ENCODE assay signal across 22 mouse cellular contexts in the genomic region with DNA sequence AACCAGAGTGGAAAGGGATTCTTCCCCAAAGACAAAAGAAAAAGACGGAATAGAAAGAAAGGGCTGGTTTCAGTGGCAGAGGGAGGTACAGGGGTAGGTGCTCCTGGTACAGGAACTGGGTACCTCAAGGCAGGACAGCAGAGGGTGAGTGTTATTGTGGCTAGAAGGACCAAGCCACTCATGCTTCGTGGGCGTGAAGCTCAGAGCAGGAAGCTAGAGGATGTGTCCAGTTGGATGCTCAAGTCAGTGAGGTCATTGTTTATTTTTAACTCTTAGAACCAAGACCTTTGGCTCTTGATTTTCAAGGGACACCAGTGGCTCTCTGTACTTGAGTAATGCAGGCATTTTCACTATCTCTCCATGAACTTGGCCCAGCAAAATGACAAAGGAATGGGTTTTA. TPM values are rescaled to one million over a fixed set of nuclear protein-coding genes. Genes with fewer than 3 reads are reported as not detected.
DNase-seq lines count a peak whose midpoint lies in the region; ATAC-seq and TF ChIP-seq lines count a peak whose summit lies in the region.
"Had no signal": no experiment of that assay in that cellular context is flagged by ENCODE, and none has a peak within 500 bp of the region (broad histone marks: within the 10 kb centered on the region; RNA-seq: fewer than 3 reads in every experiment).

No protein-coding gene starts in this region.

- 0 out of 2 replicates have a peak, but pooled peaks have one; percentile 10 for ATAC-seq in liver, postnatal 0 days
- ATAC-seq in liver, embryonic 12.5 days, result no peak
- ATAC-seq: intestine, embryonic 15.5 days; midbrain, embryonic 15.5 days; Patski had no signal

- no peak overlapping the region for H3K4me2 ChIP-seq in liver, postnatal 0 days (ENCODE audit: low read depth, low read length)
- no peak overlapping the region for H3K4me2 ChIP-seq in liver, embryonic 12.5 days
- peak overlapping the region; percentile 10 for H3K4me2 ChIP-seq in myocyte (ENCODE audit: low read depth)
- H3K4me2 ChIP-seq: embryonic facial prominence, embryonic 15.5 days; forebrain, embryonic 12.5 days; intestine, embryonic 15.5 days; limb, embryonic 15.5 days; midbrain, embryonic 15.5 days; neural tube, embryonic 12.5 days had no signal

- no peak for DNase-seq in liver, postnatal 0 days
- peak; percentile 64 for DNase-seq in 3T3-L1 (ENCODE audit: low read depth, low spot score)
- peak; percentile 35 for DNase-seq in brain, adult 2 months (ENCODE audit: low read depth, low spot score)
- DNase-seq in right cerebral cortex, adult 2 months (ENCODE audit: low spot score in 2 of 2), result no peak
- no peak for DNase-seq in spleen, postnatal 4 days (ENCODE audit: low spot score in 2 of 2)

- no peak overlapping the region for H3K4me3 ChIP-seq in liver, postnatal 0 days (ENCODE audit: low read depth, low read length)
- no peak overlapping the region for H3K4me3 ChIP-seq in liver, embryonic 12.5 days
- H3K4me3 ChIP-seq in myocyte, result no peak overlapping the region
- H3K4me3 ChIP-seq: embryonic facial prominence, embryonic 10.5 days; embryonic facial prominence, embryonic 15.5 days; forebrain, embryonic 12.5 days; intestine, embryonic 15.5 days; limb, embryonic 10.5 days; limb, embryonic 15.5 days; midbrain, embryonic 15.5 days; neural tube, embryonic 12.5 days had no signal

- no peaks in the 10 kb centered on the region for H3K36me3 ChIP-seq in liver, postnatal 0 days (replicated peaks; ENCODE audit: insufficient read depth, low read length)
- H3K36me3 ChIP-seq in liver, embryonic 12.5 days, result no peaks in the 10 kb centered on the region
- H3K36me3 ChIP-seq in myocyte (ENCODE audit: control insufficient read depth, insufficient read depth), result no peaks in the 10 kb centered on the region
- H3K36me3 ChIP-seq: embryonic facial prominence, embryonic 10.5 days; embryonic facial prominence, embryonic 15.5 days; forebrain, embryonic 12.5 days; intestine, embryonic 15.5 days; limb, embryonic 10.5 days; limb, embryonic 15.5 days; midbrain, embryonic 15.5 days; neural tube, embryonic 12.5 days had no signal

- H3K27ac ChIP-seq in liver, postnatal 0 days (ENCODE audit: low read depth), result no peak overlapping the region
- no peak overlapping the region for H3K27ac ChIP-seq in liver, embryonic 12.5 days
- H3K27ac ChIP-seq: embryonic facial prominence, embryonic 10.5 days; embryonic facial prominence, embryonic 15.5 days; forebrain, embryonic 12.5 days; intestine, embryonic 15.5 days; limb, embryonic 10.5 days; limb, embryonic 15.5 days; midbrain, embryonic 15.5 days; neural tube, embryonic 12.5 days; stomach, postnatal 0 days had no signal

- no peaks in the 10 kb centered on the region for H3K79me2 ChIP-seq in myocyte (ENCODE audit: control insufficient read depth, insufficient read depth)

- TF ChIP-seq POLR2A in myocyte (IDR thresholded peaks at IDR 0.05; ENCODE audit: insufficient read length, low read depth), result no peak

- H3K9ac ChIP-seq in liver, postnatal 0 days (replicated peaks), result no peak overlapping the region
- H3K9ac ChIP-seq in liver, embryonic 12.5 days, result no peak overlapping the region
- H3K9ac ChIP-seq: embryonic facial prominence, embryonic 15.5 days; forebrain, embryonic 12.5 days; forebrain, postnatal 0 days; intestine, embryonic 15.5 days; limb, embryonic 15.5 days; midbrain, embryonic 15.5 days; neural tube, embryonic 12.5 days had no signal

- WGBS in liver, postnatal 0 days (ENCODE audit: insufficient replicate concordance), result 46% methylated on average over 3 of the region's 3 CpGs
- 36% methylated on average over 3 of the region's 3 CpGs for WGBS in liver, embryonic 12.5 days (ENCODE audit: insufficient replicate concordance)

- no peaks in the 10 kb centered on the region for H3K27me3 ChIP-seq in liver, postnatal 0 days (ENCODE audit: insufficient read depth, low read length)
- no peaks in the 10 kb centered on the region for H3K27me3 ChIP-seq in liver, embryonic 12.5 days (replicated peaks)
- no peaks in the 10 kb centered on the region for H3K27me3 ChIP-seq in myocyte (ENCODE audit: control insufficient read depth, insufficient read depth, insufficient read length)
- H3K27me3 ChIP-seq: embryonic facial prominence, embryonic 15.5 days; forebrain, embryonic 12.5 days; intestine, embryonic 15.5 days; limb, embryonic 15.5 days; midbrain, embryonic 15.5 days; neural tube, embryonic 12.5 days; Patski had no signal

- no peaks in the 10 kb centered on the region for H3K9me3 ChIP-seq in liver, postnatal 0 days (ENCODE audit: low read length)
- no peaks in the 10 kb centered on the region for H3K9me3 ChIP-seq in liver, embryonic 12.5 days (replicated peaks)
- H3K9me3 ChIP-seq: embryonic facial prominence, embryonic 10.5 days; embryonic facial prominence, embryonic 15.5 days; forebrain, embryonic 12.5 days; intestine, embryonic 15.5 days; limb, embryonic 10.5 days; limb, embryonic 15.5 days; midbrain, embryonic 15.5 days; neural tube, embryonic 12.5 days had no signal

- H3K4me1 ChIP-seq in liver, postnatal 0 days (ENCODE audit: insufficient read depth), result 0 out of 2 replicates have a peak, but pooled peaks cover 2% of the 10 kb centered on the region
- no peaks in the 10 kb centered on the region for H3K4me1 ChIP-seq in liver, embryonic 12.5 days
- H3K4me1 ChIP-seq: embryonic facial prominence, embryonic 10.5 days; embryonic facial prominence, embryonic 15.5 days; forebrain, embryonic 12.5 days; intestine, embryonic 15.5 days; limb, embryonic 10.5 days; limb, embryonic 15.5 days; midbrain, embryonic 15.5 days; neural tube, embryonic 12.5 days had no signal

- no peak for TF ChIP-seq CTCF in liver, postnatal 0 days (IDR thresholded peaks at IDR 0.05; ENCODE audit: low read depth)

- TF ChIP-seq EP300 in liver, postnatal 0 days (IDR thresholded peaks at IDR 0.05; ENCODE audit: low read depth), result no peak

- H3ac ChIP-seq in myocyte (ENCODE audit: control insufficient read depth, insufficient read length), result no peak overlapping the region

TF ChIP-seq in myocyte, 11 proteins besides CTCF, POLR2A, EP300 and RAD21:
- TF ChIP-seq MYOD1 (IDR thresholded peaks at IDR 0.05; ENCODE audit: control insufficient read depth in 1 of 3, insufficient read length in 2 of 3, low read depth in 2 of 3) (peak in 1 of 3 experiments; percentile 3), TCF12 (IDR thresholded peaks at IDR 0.05; ENCODE audit: insufficient read depth, poor library complexity, severe bottlenecking) (no peak), TCF3 (IDR thresholded peaks at IDR 0.05; ENCODE audit: insufficient read length, low read depth) (no peak), SRF (IDR thresholded peaks at IDR 0.05; ENCODE audit: control insufficient read depth, insufficient read length, low read depth) (no peak), MYOG (IDR thresholded peaks at IDR 0.05; ENCODE audit: control insufficient read depth in 1 of 3, insufficient read depth in 1 of 3, insufficient read length in 2 of 3, low read depth in 2 of 3) (no peak), E2F4 (IDR thresholded peaks at IDR 0.05; ENCODE audit: insufficient read depth) (no peak)

RNA-seq across cellular contexts. Expression of a gene that starts 2.2 kb away (rescaled TPM):
- polyA plus RNA-seq in liver, postnatal 0 days (2015; fragmentation: Nextera tagmentation; extraction: Ambion mirVana), result 0.11 TPM in 1 of 2 replicates, not detected in the other
- polyA plus RNA-seq in liver, embryonic 12.5 days (2016; fragmentation: Nextera tagmentation; extraction: Ambion mirVana), result not detected in 2 replicates
- not detected for polyA plus RNA-seq in myocyte (2012; fragmentation: generic; extraction: Trizol)
- polyA plus RNA-seq: embryonic facial prominence, embryonic 15.5 days; forebrain, embryonic 12.5 days; heart, embryonic 14.5 days; hindbrain, embryonic 11.5 days; hindbrain, embryonic 16.5 days; kidney, embryonic 16.5 days; limb, embryonic 10.5 days; limb, embryonic 15.5 days; neural tube, embryonic 12.5 days had no signal

RNA-seq across cellular contexts. Expression of a gene that starts 7.5 kb away (rescaled TPM):
- 4.2 and 4.4 TPM in 2 replicates for polyA plus RNA-seq in liver, postnatal 0 days (2015; fragmentation: Nextera tagmentation; extraction: Ambion mirVana)
- 1.0 and 1.2 TPM in 2 replicates for polyA plus RNA-seq in liver, embryonic 12.5 days (2016; fragmentation: Nextera tagmentation; extraction: Ambion mirVana)
- polyA plus RNA-seq in myocyte (2012; fragmentation: generic; extraction: Trizol), result 0.02 TPM

RNA-seq across cellular contexts. Expression of a gene that starts 37.7 kb away (rescaled TPM):
- polyA plus RNA-seq in liver, postnatal 0 days (2015; fragmentation: Nextera tagmentation; extraction: Ambion mirVana), result 2.0 and 2.1 TPM in 2 replicates
- polyA plus RNA-seq in liver, embryonic 12.5 days (2016; fragmentation: Nextera tagmentation; extraction: Ambion mirVana), result 10.6 TPM in 2 replicates
- polyA plus RNA-seq in myocyte (2012; fragmentation: generic; extraction: Trizol), result 118 TPM

RNA-seq across cellular contexts. Expression of a gene that starts 49.8 kb away (rescaled TPM):
- polyA plus RNA-seq in liver, postnatal 0 days (2015; fragmentation: Nextera tagmentation; extraction: Ambion mirVana), result 12.8 and 13.2 TPM in 2 replicates
- polyA plus RNA-seq in liver, embryonic 12.5 days (2016; fragmentation: Nextera tagmentation; extraction: Ambion mirVana), result 28.2 and 28.5 TPM in 2 replicates
- polyA plus RNA-seq in myocyte (2012; fragmentation: generic; extraction: Trizol), result 223 TPM

Comparison
In these comparisons a context has a peak if more than half of its experiments do, and no peak if none do; other contexts are left out.
1. DNase-seq: peak in 3T3-L1 (single experiment) and brain, adult 2 months (single experiment); none in liver, postnatal 0 days (single experiment), right cerebral cortex, adult 2 months (0 of 2) and spleen, postnatal 4 days (0 of 2).
2. RNA of a gene that starts 37.7 kb away (polyA plus RNA-seq): 118 TPM in myocyte (single experiment); 10.6 TPM in liver, embryonic 12.5 days and 2.0 to 2.1 TPM in liver, postnatal 0 days; every median in the first group is over 10 times any median in the second.